Mouse (Mus musculus): ENCODE results near the gene Stx7. TPM values are rescaled to one million over a fixed set of nuclear protein-coding genes. Genes with fewer than 3 reads are reported as not detected.

Stx7 gene
- total RNA-seq, 2 experiments from 2014 or later: 131 to 136 TPM

- no peak for TF ChIP-seq CTCF (conservative IDR thresholded peaks at IDR 0.05)
- Histone ChIP-seq H3K27ac (no peak overlapping the region), H3K4me3 (no peak overlapping the region)
- no peak for DNase-seq (ENCODE audit: low spot score in 2 of 2)
These were observed 6.4 kb upstream of the Stx7 start for GRCm38 (mm10) chr10:24142735-24143134.

GRCm38 (mm10) chr10:24150086-24150485 lies 984 bp downstream of the Stx7 start:
- peak overlapping the region; percentile 94; the same call in 1 of the 2 replicates for H3K27ac ChIP-seq
- peak in 1 of 2 experiments; percentile 21 for DNase-seq (ENCODE audit: low spot score in 2 of 2)
- H3K4me3 ChIP-seq: peak overlapping the region; percentile 70
- TF ChIP-seq CTCF (conservative IDR thresholded peaks at IDR 0.05): no peak

GRCm38 (mm10) chr10:24158470-24159254 lies 9.6 kb downstream of the Stx7 start:
- Histone ChIP-seq H3K27ac (peak overlapping the region; percentile 46; the same call in 1 of the 2 replicates), H3K4me3 (no peak overlapping the region)
- peak; percentile 40 to 57 for DNase-seq (ENCODE audit: low spot score in 2 of 2)
- TF ChIP-seq CTCF (conservative IDR thresholded peaks at IDR 0.05): no peak

GRCm38 (mm10) chr10:24159575-24159974 lies 10.5 kb downstream of the Stx7 start:
- H3K4me3 ChIP-seq: no peak overlapping the region
- TF ChIP-seq CTCF (conservative IDR thresholded peaks at IDR 0.05): no peak
- no peak for DNase-seq (ENCODE audit: low spot score in 2 of 2)

GRCm38 (mm10) chr10:24160349-24160748 lies 11.2 kb downstream of the Stx7 start:
- H3K4me3 ChIP-seq: no peak overlapping the region
- H3K27ac ChIP-seq: peak overlapping the region; percentile 39; the same call in 1 of the 2 replicates
- no peak for TF ChIP-seq CTCF (conservative IDR thresholded peaks at IDR 0.05)
- no peak for DNase-seq (ENCODE audit: low spot score in 2 of 2)

More at GRCm38 (mm10) chr10:24159575-24159974, 10.5 kb downstream of the Stx7 start:
- H3K27ac ChIP-seq: peak overlapping the region; percentile 39; the same call in 1 of the 2 replicates

- no peak overlapping the region for H3K4me3 ChIP-seq
- no peak for TF ChIP-seq CTCF (conservative IDR thresholded peaks at IDR 0.05)
- DNase-seq (ENCODE audit: low spot score in 2 of 2): no peak
- no peak overlapping the region for H3K27ac ChIP-seq
These were observed 15.2 kb downstream of the Stx7 start for GRCm38 (mm10) chr10:24164137-24164908.

GRCm38 (mm10) chr10:24164909-24165304 lies 15.8 kb downstream of the Stx7 start:
- TF ChIP-seq CTCF (conservative IDR thresholded peaks at IDR 0.05): no peak
- DNase-seq (ENCODE audit: low spot score in 2 of 2): no peak
- Histone ChIP-seq H3K4me3 (no peak overlapping the region), H3K27ac (no peak overlapping the region)

- DNase-seq (ENCODE audit: low spot score in 2 of 2): no peak
- no peak for TF ChIP-seq CTCF (conservative IDR thresholded peaks at IDR 0.05)
- no peak overlapping the region for H3K4me3 ChIP-seq
- H3K27ac ChIP-seq: no peak overlapping the region
These were observed 16.5 kb downstream of the Stx7 start for GRCm38 (mm10) chr10:24165526-24166055.

- no peak overlapping the region for H3K27ac ChIP-seq
- H3K4me3 ChIP-seq: no peak overlapping the region
- no peak for DNase-seq (ENCODE audit: low spot score in 2 of 2)
- TF ChIP-seq CTCF (conservative IDR thresholded peaks at IDR 0.05): no peak
These were observed 19.0 kb downstream of the Stx7 start for GRCm38 (mm10) chr10:24167978-24168583.

- H3K4me3 ChIP-seq: no peak overlapping the region
- no peak for DNase-seq (ENCODE audit: low spot score in 2 of 2)
- H3K27ac ChIP-seq: no peak overlapping the region
- TF ChIP-seq CTCF (conservative IDR thresholded peaks at IDR 0.05): no peak
These were observed 19.8 kb downstream of the Stx7 start for GRCm38 (mm10) chr10:24168854-24169253.

- TF ChIP-seq CTCF (conservative IDR thresholded peaks at IDR 0.05): no peak
- no peak overlapping the region for H3K27ac ChIP-seq
- H3K4me3 ChIP-seq: no peak overlapping the region
- DNase-seq (ENCODE audit: low spot score in 2 of 2): no peak
These were observed 22.9 kb downstream of the Stx7 start for GRCm38 (mm10) chr10:24171906-24172459.

GRCm38 (mm10) chr10:24173210-24174001 lies 24.3 kb downstream of the Stx7 start:
- no peak overlapping the region for H3K27ac ChIP-seq
- peak; percentile 56 to 60 for DNase-seq (ENCODE audit: low spot score in 2 of 2)
- TF ChIP-seq CTCF (conservative IDR thresholded peaks at IDR 0.05): peak; percentile 97
- no peak overlapping the region for H3K4me3 ChIP-seq

All from layer of hippocampus, adult 2 months (tissue).